Mouse (Mus musculus): ENCODE results near the gene Trim34b. TPM values are rescaled to one million over a fixed set of nuclear protein-coding genes. Genes with fewer than 3 reads are reported as not detected.
"Not testable (repeated sequence)": the region's sequence is repeated elsewhere in the genome, so short reads cannot be mapped to it uniquely, and the experiment has no call there.

The Trim34b gene
- polyA plus RNA-seq (2016; fragmentation: Nextera tagmentation; extraction: Ambion mirVana), result not detected in 2 replicates

DNA sequence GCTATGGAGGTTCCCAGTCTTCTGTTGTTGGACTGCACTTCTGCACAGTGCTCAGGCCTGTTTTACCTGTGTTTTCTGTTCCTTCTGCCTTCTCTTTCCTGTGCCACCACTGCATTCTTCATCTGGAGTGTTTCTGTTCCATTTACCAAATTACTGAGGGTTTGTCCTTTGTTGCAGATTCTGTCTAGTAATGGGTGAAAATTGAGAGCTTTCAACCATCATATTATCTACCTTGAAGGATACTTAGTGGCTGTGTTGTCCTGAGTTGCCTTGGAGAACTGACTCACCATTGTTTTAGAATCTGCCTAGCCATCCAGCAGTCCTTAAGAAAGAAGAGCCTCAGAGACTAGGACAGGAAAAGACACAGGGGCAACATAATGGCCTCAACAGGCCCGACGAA, at the start of gene Trim34b:
Gene Trim34b (plus strand): TSS at position 301 of the 400 bp plus-strand sequence.
- not testable (repeated sequence) for H3K4me1 ChIP-seq; H3K36me3 ChIP-seq (replicated peaks); H3K27ac ChIP-seq; H3K9me3 ChIP-seq; H3K27me3 ChIP-seq (ENCODE audit: poor library complexity, severe bottlenecking); H3K4me3 ChIP-seq; DNase-seq (ENCODE audit: extremely low spot score, low spot score)
- 95% methylated on average over 2 of the region's 2 CpGs for WGBS

DNA sequence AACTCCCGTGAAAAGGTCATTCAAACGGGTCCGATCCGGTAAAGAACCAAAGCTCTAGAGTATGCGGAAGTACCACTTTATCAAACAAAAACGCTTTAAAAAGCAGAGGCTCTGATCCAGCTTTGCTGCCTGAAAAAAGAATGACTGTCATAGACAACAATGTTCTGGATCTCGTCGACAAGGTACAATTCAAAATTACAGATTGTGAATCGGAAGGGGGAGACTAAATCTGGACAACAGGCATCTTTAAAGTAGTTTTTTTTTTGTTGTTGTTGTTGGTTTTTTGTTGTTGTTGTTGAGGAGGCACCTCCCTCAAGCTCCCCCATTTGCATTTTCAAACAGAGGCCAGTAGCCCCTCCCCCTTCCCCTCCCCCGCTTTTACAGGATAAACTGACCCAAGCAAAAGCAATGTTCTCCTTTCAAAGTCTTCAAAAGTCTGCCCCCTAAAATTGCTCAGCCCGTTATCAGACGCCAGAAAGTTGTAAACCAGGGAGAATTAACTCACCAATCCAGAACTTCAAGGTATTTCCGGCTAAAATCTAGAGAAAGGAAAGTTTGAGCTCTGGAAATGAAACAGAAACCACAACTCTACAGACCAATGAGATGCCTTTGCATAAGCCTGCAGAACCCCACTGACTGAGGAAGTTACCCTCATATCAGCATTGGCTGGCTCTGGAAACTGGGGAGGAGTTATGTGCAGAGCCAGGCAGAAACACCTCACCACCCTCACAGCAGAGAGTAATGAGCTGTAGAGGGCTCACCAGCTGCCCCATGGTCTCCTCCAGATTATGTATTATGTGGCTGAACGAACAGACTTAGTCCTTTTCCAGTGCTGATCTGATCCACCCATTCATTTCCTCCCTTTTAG, 41.5 kb upstream of the Trim34b start, which contains the start of gene Trim5:
Gene Trim5 (minus strand): TSS at position 519 of the 868 bp plus-strand sequence.
- not testable (repeated sequence) for H3K27me3 ChIP-seq (ENCODE audit: poor library complexity, severe bottlenecking); DNase-seq (ENCODE audit: extremely low spot score, low spot score); H3K36me3 ChIP-seq (replicated peaks); H3K27ac ChIP-seq; H3K4me1 ChIP-seq; H3K9me3 ChIP-seq; H3K4me3 ChIP-seq
- WGBS, result 53% methylated on average over 14 of the region's 14 CpGs

DNA sequence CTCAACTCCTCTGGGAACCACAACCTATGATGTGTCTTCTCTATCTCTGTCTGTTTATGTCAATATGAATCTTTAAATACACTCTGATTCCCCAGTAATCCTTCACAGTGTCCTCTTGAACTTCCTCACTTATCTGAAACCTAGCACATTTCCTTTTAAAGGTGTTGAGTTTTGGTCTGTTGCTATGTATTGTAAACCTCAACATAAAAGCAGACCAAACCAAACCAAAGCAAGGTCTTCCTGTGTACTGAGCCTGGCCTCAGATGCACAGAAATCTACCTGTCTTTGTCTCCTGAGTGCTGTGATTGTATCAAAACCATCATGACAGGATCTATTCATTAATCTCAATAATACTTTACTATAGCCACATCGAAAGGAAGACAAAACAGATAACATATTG, 38.6 kb upstream of the Trim34b start:
- H3K27me3 ChIP-seq (ENCODE audit: poor library complexity, severe bottlenecking), result no peaks in the 10 kb centered on the region
- DNase-seq (ENCODE audit: extremely low spot score, low spot score), result no peak
- H3K4me1 ChIP-seq, result no peaks in the 10 kb centered on the region
- H3K36me3 ChIP-seq (replicated peaks), result no peaks in the 10 kb centered on the region
- no peak overlapping the region for H3K27ac ChIP-seq
- no peaks in the 10 kb centered on the region for H3K9me3 ChIP-seq
- H3K4me3 ChIP-seq, result no peak overlapping the region
- WGBS, result 90% methylated on average over 1 of the region's 1 CpGs

DNA sequence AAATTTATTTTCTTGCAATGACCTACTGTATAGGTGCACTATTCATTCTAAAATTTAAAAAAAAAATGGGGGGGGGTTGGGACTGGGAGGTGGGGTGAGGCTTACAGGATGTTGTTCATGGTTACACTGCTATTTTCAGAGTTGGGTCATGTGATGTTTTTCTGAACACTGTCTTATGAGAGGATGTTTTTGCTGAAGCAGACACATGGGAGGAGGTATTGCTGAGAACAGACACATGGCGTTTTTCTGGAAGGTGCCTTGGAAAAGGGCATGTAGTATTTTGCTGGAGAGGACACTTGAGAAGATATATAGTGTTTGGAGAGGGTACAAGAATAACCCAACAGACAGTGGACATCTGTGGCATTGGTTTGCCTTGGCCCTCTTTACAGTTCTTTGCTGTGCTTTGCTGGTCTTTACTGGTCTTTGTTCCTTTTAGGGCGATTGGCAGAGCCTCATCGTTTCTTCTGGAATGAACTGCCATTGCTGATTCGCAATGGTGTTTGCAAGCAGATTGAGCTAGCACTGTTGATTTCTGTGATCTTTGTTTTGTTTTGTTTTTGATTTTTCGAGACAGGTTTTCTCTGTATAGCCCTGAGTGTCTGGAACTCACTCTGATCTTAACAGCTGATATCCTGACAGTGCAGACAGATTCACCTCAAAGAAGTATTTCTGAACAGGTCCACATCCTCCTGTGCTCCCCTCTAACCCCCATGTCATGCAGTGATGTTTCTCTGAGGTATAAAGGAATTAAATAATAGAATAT, 37.5 kb upstream of the Trim34b start:
- Histone ChIP-seq H3K4me1 (no peaks in the 10 kb centered on the region), H3K36me3 (replicated peaks) (no peaks in the 10 kb centered on the region), H3K9me3 (no peaks in the 10 kb centered on the region), H3K4me3 (no peak overlapping the region), H3K27me3 (ENCODE audit: poor library complexity, severe bottlenecking) (no peaks in the 10 kb centered on the region), H3K27ac (no peak overlapping the region)
- WGBS, result 89% methylated on average over 5 of the region's 5 CpGs
- DNase-seq (ENCODE audit: extremely low spot score, low spot score), result no peak

DNA sequence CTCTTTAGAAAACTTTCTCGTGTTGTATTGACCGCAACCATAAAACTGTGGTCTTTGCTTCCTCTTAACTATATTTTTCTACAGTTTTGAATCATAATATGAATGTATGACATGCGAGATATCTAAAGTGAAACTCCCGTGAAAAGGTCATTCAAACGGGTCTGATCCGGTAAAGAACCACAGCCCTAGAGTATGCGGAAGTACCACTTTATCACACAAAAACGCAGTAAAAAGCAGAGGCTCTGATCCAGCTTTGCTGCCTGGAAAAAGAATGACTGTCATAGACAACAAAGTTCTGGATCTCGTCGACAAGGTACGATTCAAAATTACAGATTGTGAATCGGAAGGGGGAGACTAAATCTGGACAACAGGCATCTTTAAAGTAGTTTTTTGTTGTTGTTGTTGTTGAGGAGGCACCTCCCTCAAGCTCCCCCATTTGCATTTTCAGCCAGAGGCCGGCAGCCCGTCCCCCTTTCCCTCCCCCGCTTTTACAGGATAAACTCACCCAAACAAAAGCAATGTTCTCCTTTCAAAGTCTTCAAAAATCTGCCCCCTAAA, 14.4 kb upstream of the Trim34b start:
- Histone ChIP-seq H3K27ac (no peak overlapping the region), H3K4me3 (peak overlapping the region; percentile 36), H3K27me3 (ENCODE audit: poor library complexity, severe bottlenecking) (no peaks in the 10 kb centered on the region), H3K9me3 (no peaks in the 10 kb centered on the region), H3K4me1 (no peaks in the 10 kb centered on the region), H3K36me3 (replicated peaks) (no peaks in the 10 kb centered on the region)
- DNase-seq (ENCODE audit: extremely low spot score, low spot score), result peak; percentile 15
- WGBS, result 16% methylated on average over 15 of the region's 15 CpGs

DNA sequence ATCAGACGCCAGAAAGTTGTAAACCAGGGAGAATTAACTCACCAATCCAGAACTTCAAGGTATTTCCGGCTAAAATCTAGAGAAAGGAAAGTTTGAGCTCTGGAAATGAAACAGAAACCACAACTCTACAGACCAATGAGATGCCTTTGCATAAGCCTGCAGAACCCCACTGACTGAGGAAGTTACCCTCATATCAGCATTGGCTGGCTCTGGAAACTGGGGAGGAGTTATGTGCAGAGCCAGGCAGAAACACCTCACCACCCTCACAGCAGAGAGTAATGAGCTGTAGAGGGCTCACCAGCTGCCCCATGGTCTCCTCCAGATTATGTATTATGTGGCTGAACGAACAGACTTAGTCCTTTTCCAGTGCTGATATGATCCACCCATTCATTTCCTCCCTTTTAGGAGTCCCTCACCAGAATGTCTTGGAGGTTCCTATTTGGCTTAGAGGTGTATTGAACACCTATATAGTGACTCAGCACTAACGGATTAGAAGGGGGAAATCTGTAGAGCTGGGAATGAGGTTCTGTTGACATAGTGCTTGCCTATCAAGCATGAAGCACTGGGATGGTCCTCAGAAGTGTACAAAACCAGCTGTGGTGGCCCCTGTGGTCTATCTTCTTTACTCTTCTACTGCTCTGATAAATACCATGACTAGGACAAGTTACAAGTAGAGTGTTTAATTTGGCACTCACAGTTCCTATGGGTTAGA, 13.7 kb upstream of the Trim34b start, which contains the start of gene Trim12a:
Gene Trim12a (minus strand): TSS at position 98 of the 712 bp plus-strand sequence.
- H3K4me1 ChIP-seq; DNase-seq (ENCODE audit: extremely low spot score, low spot score); H3K27me3 ChIP-seq (ENCODE audit: poor library complexity, severe bottlenecking); H3K27ac ChIP-seq; H3K9me3 ChIP-seq; H3K36me3 ChIP-seq (replicated peaks): not testable (repeated sequence)
- 30% methylated on average over 4 of the region's 4 CpGs for WGBS
- H3K4me3 ChIP-seq, result peak within 1 kb of the TSS; percentile 36

DNA sequence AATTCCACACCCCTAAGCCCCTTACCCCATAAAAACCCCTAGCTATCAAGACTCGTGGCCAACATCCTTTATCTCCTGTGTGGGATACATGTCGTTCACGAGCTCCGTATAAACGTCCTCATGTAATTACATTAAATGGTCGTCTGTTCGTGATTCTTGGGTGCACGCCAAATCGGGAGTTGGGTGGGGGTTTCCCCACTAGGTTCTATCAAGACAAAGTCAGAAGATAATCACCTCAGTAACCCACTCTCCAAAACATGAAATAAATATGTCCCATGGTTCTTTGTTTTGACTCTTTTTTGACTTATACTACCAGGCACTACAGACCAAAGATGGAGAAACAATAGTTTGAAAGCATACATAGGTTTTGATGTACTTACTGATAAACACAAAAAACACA, 7.2 kb upstream of the Trim34b start:
- Histone ChIP-seq H3K9me3 (no peaks in the 10 kb centered on the region), H3K4me1 (no peaks in the 10 kb centered on the region), H3K36me3 (replicated peaks) (no peaks in the 10 kb centered on the region), H3K27me3 (ENCODE audit: poor library complexity, severe bottlenecking) (no peaks in the 10 kb centered on the region), H3K4me3 (no peak overlapping the region), H3K27ac (no peak overlapping the region)
- whole genome bisulfite sequencing, result 90% methylated on average over 9 of the region's 9 CpGs
- DNase-seq (ENCODE audit: extremely low spot score, low spot score), result no peak

DNA sequence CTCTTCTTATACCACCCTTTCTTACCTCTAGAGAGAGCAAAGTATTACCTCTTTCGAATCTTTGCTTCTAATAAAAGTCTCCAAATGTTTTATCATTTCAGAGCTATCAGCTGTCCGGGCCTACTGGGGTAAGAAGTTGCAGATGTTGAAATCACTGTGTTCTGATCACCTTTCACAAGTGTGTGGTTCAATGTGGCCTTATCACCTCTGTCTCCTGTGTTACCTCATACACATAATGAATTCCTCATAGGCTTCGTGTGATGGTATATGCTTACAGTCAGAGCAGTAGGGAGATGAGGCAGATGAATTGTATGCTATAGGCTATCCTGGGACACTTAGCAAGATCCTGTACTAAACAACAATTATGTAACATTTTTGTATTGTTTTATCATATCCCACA, 6.3 kb downstream of the Trim34b start:
- not testable (repeated sequence) for H3K4me1 ChIP-seq; DNase-seq (ENCODE audit: extremely low spot score, low spot score); H3K4me3 ChIP-seq; H3K27ac ChIP-seq; H3K27me3 ChIP-seq (ENCODE audit: poor library complexity, severe bottlenecking); H3K9me3 ChIP-seq; H3K36me3 ChIP-seq (replicated peaks)
- WGBS, result 90% methylated on average over 3 of the region's 3 CpGs

DNA sequence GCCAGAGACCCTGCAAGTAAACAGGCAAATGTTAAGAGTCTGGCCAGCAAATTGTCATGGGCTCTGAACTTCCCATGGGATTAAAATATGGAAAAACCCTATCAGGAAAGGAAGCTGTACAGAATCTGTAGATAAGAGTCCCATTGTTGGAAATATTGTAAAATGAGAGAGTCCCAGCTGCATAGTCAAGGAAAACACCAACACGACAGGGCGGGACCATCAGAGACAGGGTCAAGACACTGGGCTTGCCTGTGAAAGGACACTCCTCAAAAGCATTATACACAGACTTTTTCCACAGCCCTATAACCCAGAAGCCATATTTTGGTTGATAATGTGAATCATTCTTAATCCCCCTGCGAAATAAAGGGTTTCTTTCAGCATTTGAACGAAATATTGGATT, 11.5 kb downstream of the Trim34b start:
- H3K4me1 ChIP-seq; H3K27me3 ChIP-seq (ENCODE audit: poor library complexity, severe bottlenecking); DNase-seq (ENCODE audit: extremely low spot score, low spot score); H3K27ac ChIP-seq; H3K36me3 ChIP-seq (replicated peaks); H3K4me3 ChIP-seq; H3K9me3 ChIP-seq: not testable (repeated sequence)
- 95% methylated on average over 4 of the region's 4 CpGs for WGBS

DNA sequence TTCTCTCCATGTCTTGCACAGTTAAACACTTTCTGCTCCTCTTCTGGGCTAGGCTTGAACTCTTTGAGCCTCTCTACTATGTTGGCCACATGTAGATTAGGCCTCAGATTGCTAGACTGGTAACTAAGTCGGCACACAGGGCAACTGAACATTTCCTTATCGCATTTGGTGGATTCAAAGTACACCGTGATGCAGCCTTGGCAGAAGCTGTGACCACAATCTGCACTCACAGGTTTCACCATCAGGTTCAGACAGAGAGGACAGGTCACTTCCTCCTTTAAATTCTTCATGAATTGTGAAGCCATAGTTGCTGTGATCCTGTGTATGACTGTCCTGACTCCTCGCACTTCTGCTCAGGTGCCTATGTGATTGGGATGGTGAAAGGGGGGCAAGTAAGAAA, 18.8 kb downstream of the Trim34b start:
- not testable (repeated sequence) for H3K27ac ChIP-seq; H3K27me3 ChIP-seq (ENCODE audit: poor library complexity, severe bottlenecking); DNase-seq (ENCODE audit: extremely low spot score, low spot score); H3K4me3 ChIP-seq; H3K36me3 ChIP-seq (replicated peaks); H3K9me3 ChIP-seq; H3K4me1 ChIP-seq
- WGBS, result 89% methylated on average over 4 of the region's 4 CpGs

DNA sequence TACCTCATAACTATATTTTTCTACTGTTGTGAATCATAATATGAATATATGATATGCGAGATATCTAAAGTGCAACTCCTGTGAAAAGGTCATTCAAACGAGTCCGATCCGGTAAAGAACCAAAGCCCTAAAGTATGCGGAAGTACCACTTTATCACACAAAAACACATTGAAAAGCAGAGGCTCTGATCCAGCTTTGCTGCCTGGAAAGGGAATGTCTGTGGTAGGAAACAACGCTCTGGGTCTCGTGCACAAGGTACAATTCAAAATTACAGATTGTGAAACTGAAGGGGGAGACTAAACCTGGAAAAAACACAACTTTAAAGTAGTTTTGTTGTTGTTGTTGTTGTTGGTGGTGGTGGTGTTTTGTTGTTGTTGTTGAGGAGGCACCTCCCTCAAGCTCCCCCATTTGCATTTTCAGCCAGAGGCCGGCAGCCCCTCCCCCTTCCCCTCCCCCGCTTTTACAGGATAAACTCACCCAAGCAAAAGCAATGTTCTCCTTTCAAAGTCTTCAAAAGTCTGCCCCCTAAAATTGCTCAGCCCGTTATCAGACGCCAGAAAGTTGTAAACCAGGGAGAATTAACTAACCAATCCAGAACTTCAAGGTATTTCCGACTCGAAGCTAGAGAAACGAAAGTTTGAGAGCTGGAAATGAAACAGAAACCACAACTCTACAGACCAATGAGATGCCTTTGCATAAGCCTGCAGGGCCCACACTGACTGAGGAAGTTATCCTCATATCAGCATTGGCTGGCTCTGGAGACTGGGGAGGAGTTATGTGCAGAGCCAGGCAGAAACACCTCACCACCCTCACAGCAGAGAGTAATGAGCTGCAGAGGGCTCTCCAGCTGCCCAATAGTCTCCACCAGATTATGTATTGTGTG, 23.7 kb downstream of the Trim34b start, which contains the start of gene Trim12c:
Gene Trim12c (minus strand): TSS at position 646 of the 883 bp plus-strand sequence.
- Histone ChIP-seq H3K4me3 (peak within 1 kb of the TSS; percentile 44), H3K27ac (peak within 1 kb of the TSS; percentile 60), H3K27me3 (ENCODE audit: poor library complexity, severe bottlenecking) (no peaks in the 10 kb centered on the region), H3K4me1 (peaks cover 11% of the 10 kb centered on the region), H3K9me3 (no peaks in the 10 kb centered on the region), H3K36me3 (replicated peaks) (no peaks in the 10 kb centered on the region)
- 11% methylated on average over 14 of the region's 14 CpGs for WGBS
- DNase-seq (ENCODE audit: extremely low spot score, low spot score), result peak; percentile 50

DNA sequence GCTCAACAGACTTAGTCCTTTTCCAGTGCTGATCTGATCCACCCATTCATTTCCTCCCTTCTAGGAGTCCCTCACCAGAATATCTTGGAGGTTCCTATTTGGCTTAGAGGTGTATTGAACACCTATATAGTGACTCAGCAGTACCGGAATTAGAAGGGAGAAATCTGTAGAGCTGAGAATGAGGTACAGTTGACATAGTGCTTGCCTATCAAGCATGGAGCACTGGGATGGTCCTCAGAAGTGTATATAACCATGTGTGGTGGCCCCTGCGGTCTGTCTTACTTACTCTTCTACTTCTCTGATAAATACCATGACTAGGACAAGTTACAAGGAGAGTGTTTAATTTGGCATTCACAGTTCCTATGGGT, 24.3 kb downstream of the Trim34b start:
- no peaks in the 10 kb centered on the region for H3K9me3 ChIP-seq
- no peaks in the 10 kb centered on the region for H3K27me3 ChIP-seq (ENCODE audit: poor library complexity, severe bottlenecking)
- peaks cover 11% of the 10 kb centered on the region for H3K4me1 ChIP-seq
- no peak for DNase-seq (ENCODE audit: extremely low spot score, low spot score)
- 73% methylated on average over 2 of the region's 2 CpGs for WGBS
- H3K36me3 ChIP-seq (replicated peaks), result no peaks in the 10 kb centered on the region
- no peak overlapping the region for H3K27ac ChIP-seq
- H3K4me3 ChIP-seq, result peak overlapping the region; percentile 44; the same call in 1 of the 2 replicates
